Mouse (Mus musculus) G1E (cell line): ENCODE measurements around the gene Papss2.

Source experiments
- CTCF ChIP-seq: IDR thresholded peaks from 2 replicates; pipeline ENCODE4 v1.5.1; 2012; ENCODE audit warnings: low read depth, low read length, inconsistent platforms, mixed read lengths
- GATA1 ChIP-seq: IDR thresholded peaks from 2 replicates; pipeline ENCODE4 v1.6.1; 2012; ENCODE audit warnings: borderline replicate concordance, low read length, inconsistent platforms, mixed read lengths
- GATA2 ChIP-seq: IDR thresholded peaks from 2 replicates; pipeline ENCODE4 v1.6.1; 2012; ENCODE audit warnings: low read depth, low read length, inconsistent platforms, borderline replicate concordance
- POLR2AphosphoS5 ChIP-seq: IDR thresholded peaks from 2 replicates; pipeline ENCODE4 v1.6.1; 2012; ENCODE audit warnings: low read depth, low read length, inconsistent platforms; ENCODE audit not compliant: insufficient replicate concordance
- TAL1 ChIP-seq: conservative IDR thresholded peaks from 2 replicates; pipeline ENCODE4 v1.6.1; 2012; ENCODE audit warnings: low read depth, low read length, inconsistent platforms, mixed read lengths

DNA sequence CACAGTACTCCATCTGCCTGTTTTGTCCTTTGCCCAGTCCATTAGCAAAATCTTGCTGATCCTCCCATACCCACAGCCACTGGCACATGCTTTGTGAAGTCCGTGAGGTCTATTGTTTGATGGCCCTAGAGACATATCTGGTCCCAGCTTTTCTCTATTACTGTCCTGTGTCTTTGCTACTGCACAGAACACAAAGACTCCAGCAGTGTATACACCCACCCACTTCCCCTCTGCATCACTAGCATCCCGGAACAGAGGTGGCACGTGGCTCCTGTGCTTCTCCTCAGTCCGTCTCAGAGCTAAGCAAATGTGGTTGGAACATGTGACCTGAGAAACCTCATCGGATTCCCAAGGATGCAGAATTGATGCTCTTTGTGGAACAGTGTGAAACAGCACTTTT, 28.1 kb upstream of the Papss2 start:
- TF ChIP-seq CTCF (no peak), GATA1 (no peak), TAL1 (no peak), POLR2AphosphoS5 (no peak), GATA2 (no peak)
